Mouse (Mus musculus) frontal cortex, postnatal 14 days (tissue): ENCODE data around the gene Cacna2d1.
A peak's percentile ranks its signal among the peaks of the same experiment; 100 is the strongest.

Source experiments
- DNase-seq, 2 experiments: peaks; one replicate each; pipeline ENCODE4 v3.0.0; 2022; ENCODE audit warnings: low spot score in 2 of 2

Gene Cacna2d1

GRCm38 (mm10) chr5:16062773-16063172 is 128.3 kb downstream of the Cacna2d1 start:
- DNase-seq: no peak

GRCm38 (mm10) chr5:16063273-16063672 is 128.8 kb downstream of the Cacna2d1 start:
- DNase-seq: no peak

GRCm38 (mm10) chr5:16063949-16064348 is 129.5 kb downstream of the Cacna2d1 start:
- no peak for DNase-seq

- no peak for DNase-seq
Observed at GRCm38 (mm10) chr5:16065816-16066215, 131.3 kb downstream of the Cacna2d1 start.

GRCm38 (mm10) chr5:16082253-16082652 is 147.8 kb downstream of the Cacna2d1 start:
- DNase-seq: no peak

GRCm38 (mm10) chr5:16086979-16087902 is 152.8 kb downstream of the Cacna2d1 start:
- no peak for DNase-seq

- no peak for DNase-seq
Observed at GRCm38 (mm10) chr5:16087995-16088394, 153.5 kb downstream of the Cacna2d1 start.

- no peak for DNase-seq
Observed at GRCm38 (mm10) chr5:16092540-16092939, 158.0 kb downstream of the Cacna2d1 start.

- peak in 1 of 2 experiments; percentile 12 for DNase-seq
Observed at GRCm38 (mm10) chr5:16093071-16093693, 158.7 kb downstream of the Cacna2d1 start.

- no peak for DNase-seq
Observed at GRCm38 (mm10) chr5:16095345-16095744, 160.9 kb downstream of the Cacna2d1 start.

- DNase-seq: no peak
Observed at GRCm38 (mm10) chr5:16098766-16099165, 164.3 kb downstream of the Cacna2d1 start.

GRCm38 (mm10) chr5:16101820-16102219 is 167.3 kb downstream of the Cacna2d1 start:
- no peak for DNase-seq

GRCm38 (mm10) chr5:16105701-16106100 is 171.2 kb downstream of the Cacna2d1 start:
- no peak for DNase-seq

GRCm38 (mm10) chr5:16110643-16111042 is 176.2 kb downstream of the Cacna2d1 start:
- no peak for DNase-seq

GRCm38 (mm10) chr5:16113879-16114278 is 179.4 kb downstream of the Cacna2d1 start:
- no peak for DNase-seq

- DNase-seq: no peak
Observed at GRCm38 (mm10) chr5:16121334-16121733, 186.8 kb downstream of the Cacna2d1 start.

- no peak for DNase-seq
Observed at GRCm38 (mm10) chr5:16122110-16122509, 187.6 kb downstream of the Cacna2d1 start.

GRCm38 (mm10) chr5:16134286-16135094 is 200.0 kb downstream of the Cacna2d1 start:
- DNase-seq: no peak

GRCm38 (mm10) chr5:16135986-16136385 is 201.5 kb downstream of the Cacna2d1 start:
- DNase-seq: no peak

GRCm38 (mm10) chr5:16136839-16137238 is 202.3 kb downstream of the Cacna2d1 start:
- no peak for DNase-seq

GRCm38 (mm10) chr5:16146602-16147001 is 212.1 kb downstream of the Cacna2d1 start:
- DNase-seq: no peak
